Mouse (Mus musculus): ENCODE data around the gene Tmem259. TPM values are rescaled to one million over a fixed set of nuclear protein-coding genes. Genes with fewer than 3 reads are reported as not detected.
A peak's percentile ranks its signal among the peaks of the same experiment; 100 is the strongest.

The Tmem259 gene
- total and polyA plus RNA-seq, 3 experiments, result 62.0 to 150 TPM; not detected in 1

- TF ChIP-seq RAD21 (IDR thresholded peaks at IDR 0.05; ENCODE audit: low read depth, low read length) (no peak), BHLHE40 (IDR thresholded peaks at IDR 0.05; ENCODE audit: borderline replicate concordance, low read depth, low read length) (no peak), MAZ (IDR thresholded peaks at IDR 0.05; ENCODE audit: low read depth, low read length) (no peak)
Measured at GRCm38 (mm10) chr10:79997034-79997760, 13.1 kb upstream of the Tmem259 start (continued).

- H3K27ac ChIP-seq (ENCODE audit: control insufficient read depth, low read depth, low read length), result peak within 1 kb of the TSS; percentile 93
- peaks cover 0 to 17% of the 10 kb centered on the region in 2 experiments; a peak in 2 of 4 replicates for H3K36me3 ChIP-seq (ENCODE audit: control insufficient read depth in 1 of 2, insufficient read depth in 2 of 2, low read length in 2 of 2)
- peaks cover 5% of the 10 kb centered on the region; the same call in 1 of the 2 replicates for H3K79me2 ChIP-seq (ENCODE audit: control insufficient read depth, insufficient read depth, low read length, poor library complexity)
- peak within 1 kb of the TSS; percentile 86 for H3K9ac ChIP-seq (ENCODE audit: control insufficient read depth, low read depth, low read length, poor library complexity, severe bottlenecking)
- DNase-seq (ENCODE audit: low read depth, low spot score), result peak; percentile 98
- H3K27me3 ChIP-seq (ENCODE audit: control insufficient read depth in 1 of 2, insufficient read depth in 2 of 2, low read length in 2 of 2), result no peaks in the 10 kb centered on the region
- H3K4me1 ChIP-seq (ENCODE audit: control insufficient read depth in 1 of 2, insufficient read depth in 2 of 2, low read length in 2 of 2), result peaks cover 14 to 26% of the 10 kb centered on the region in 2 experiments
- no peaks in the 10 kb centered on the region for H3K9me3 ChIP-seq (replicated peaks; ENCODE audit: insufficient read depth, low read length)
- peak within 1 kb of the TSS; percentile 73 to 88 for H3K4me3 ChIP-seq (ENCODE audit: control insufficient read depth in 1 of 2, insufficient read depth in 1 of 2, low read depth in 2 of 2, low read length in 2 of 2)
- no peak for TF ChIP-seq ETS1 (IDR thresholded peaks at IDR 0.05; ENCODE audit: low read depth, low read length)
- peak; percentile 59 for TF ChIP-seq NELFE (IDR thresholded peaks at IDR 0.05; ENCODE audit: low read depth, low read length)
- peak; percentile 75 for TF ChIP-seq TBP (IDR thresholded peaks at IDR 0.05; ENCODE audit: low read depth, low read length)
- no peak for TF ChIP-seq POLR2AphosphoS5 (IDR thresholded peaks at IDR 0.05; ENCODE audit: borderline replicate concordance, low read depth, low read length)
- TF ChIP-seq JUND (IDR thresholded peaks at IDR 0.05; ENCODE audit: low read depth, low read length), result 0 out of 2 replicates have a peak, but pooled peaks have one; percentile 11
- no peak for TF ChIP-seq MAFK (IDR thresholded peaks at IDR 0.05; ENCODE audit: borderline replicate concordance, low read depth, low read length)
- 0 out of 2 replicates have a peak, but pooled peaks have one; percentile 20 for TF ChIP-seq E2F4 (IDR thresholded peaks at IDR 0.05; ENCODE audit: borderline replicate concordance, low read depth, low read length)
- TF ChIP-seq USF1 (IDR thresholded peaks at IDR 0.05; ENCODE audit: low read depth, low read length), result no peak
- no peak for TF ChIP-seq NRF1 (IDR thresholded peaks at IDR 0.05; ENCODE audit: insufficient read depth, low read depth, low read length, poor library complexity, severe bottlenecking)
- TF ChIP-seq POLR2A (IDR thresholded peaks at IDR 0.05; ENCODE audit: control insufficient read depth in 1 of 2, insufficient read depth in 1 of 2, low read depth in 1 of 2, low read length in 2 of 2, poor library complexity in 1 of 2), result peak in 1 of 2 experiments; percentile 43; a peak in 2 of 4 replicates
- no peak for TF ChIP-seq GABPA (IDR thresholded peaks at IDR 0.05; ENCODE audit: low read depth, low read length)
- no peak for TF ChIP-seq ZC3H11A (IDR thresholded peaks at IDR 0.05; ENCODE audit: low read depth, low read length)
- no peak; the same call in 1 of the 2 replicates for TF ChIP-seq MAZ (IDR thresholded peaks at IDR 0.05; ENCODE audit: low read depth, low read length)
- no peak for TF ChIP-seq RAD21 (IDR thresholded peaks at IDR 0.05; ENCODE audit: low read depth, low read length)
- TF ChIP-seq TAL1 (IDR thresholded peaks at IDR 0.05; ENCODE audit: low read length), result no peak
- peak; percentile 51 for TF ChIP-seq CHD2 (IDR thresholded peaks at IDR 0.05; ENCODE audit: low read length)
- TF ChIP-seq SMC3 (IDR thresholded peaks at IDR 0.05; ENCODE audit: low read depth, low read length), result no peak
- TF ChIP-seq POLR2AphosphoS2 (IDR thresholded peaks at IDR 0.05; ENCODE audit: low read length), result no peak
- TF ChIP-seq ZKSCAN1 (IDR thresholded peaks at IDR 0.05; ENCODE audit: low read depth, low read length), result no peak
- TF ChIP-seq TCF12 (IDR thresholded peaks at IDR 0.05; ENCODE audit: low read depth, low read length), result no peak
- no peak for TF ChIP-seq KAT2A (conservative IDR thresholded peaks at IDR 0.05; ENCODE audit: low read depth, low read length)
- TF ChIP-seq MYC (IDR thresholded peaks at IDR 0.05; ENCODE audit: low read depth, low read length), result no peak
- no peak for TF ChIP-seq MXI1 (IDR thresholded peaks at IDR 0.05; ENCODE audit: low read depth, low read length)
- TF ChIP-seq BHLHE40 (IDR thresholded peaks at IDR 0.05; ENCODE audit: borderline replicate concordance, low read depth, low read length), result no peak
- TF ChIP-seq UBTF (IDR thresholded peaks at IDR 0.05; ENCODE audit: borderline replicate concordance, insufficient read depth, low read depth, low read length), result no peak
- TF ChIP-seq SIN3A (IDR thresholded peaks at IDR 0.05; ENCODE audit: low read length), result peak; percentile 97
- no peak for TF ChIP-seq RCOR1 (IDR thresholded peaks at IDR 0.05; ENCODE audit: low read depth, low read length)
- TF ChIP-seq ZNF384 (IDR thresholded peaks at IDR 0.05; ENCODE audit: low read depth, low read length), result no peak
- no peak for TF ChIP-seq ELF1 (IDR thresholded peaks at IDR 0.05; ENCODE audit: low read depth, low read length)
- TF ChIP-seq CHD1 (IDR thresholded peaks at IDR 0.05; ENCODE audit: low read depth, low read length), result 0 out of 2 replicates have a peak, but pooled peaks have one; percentile 52
- TF ChIP-seq CTCF (IDR thresholded peaks at IDR 0.05 in 2 of 3, conservative IDR thresholded peaks at IDR 0.05 in 1 of 3; ENCODE audit: control insufficient read depth in 1 of 3, insufficient read depth in 1 of 3, low read depth in 2 of 3, low read length in 3 of 3, poor library complexity in 1 of 3, severe bottlenecking in 1 of 3), result no peak
- peak; percentile 78 for TF ChIP-seq HCFC1 (IDR thresholded peaks at IDR 0.05; ENCODE audit: low read depth, low read length)
Measured at GRCm38 (mm10) chr10:79996272-79997033, 12.3 kb upstream of the Tmem259 start, which contains the start of gene Abca7. TSS of gene Abca7 (plus strand) at chr10:79996494.
